Comparison of ENCODE assay signal across 9 mouse cellular contexts in the genomic region with DNA sequence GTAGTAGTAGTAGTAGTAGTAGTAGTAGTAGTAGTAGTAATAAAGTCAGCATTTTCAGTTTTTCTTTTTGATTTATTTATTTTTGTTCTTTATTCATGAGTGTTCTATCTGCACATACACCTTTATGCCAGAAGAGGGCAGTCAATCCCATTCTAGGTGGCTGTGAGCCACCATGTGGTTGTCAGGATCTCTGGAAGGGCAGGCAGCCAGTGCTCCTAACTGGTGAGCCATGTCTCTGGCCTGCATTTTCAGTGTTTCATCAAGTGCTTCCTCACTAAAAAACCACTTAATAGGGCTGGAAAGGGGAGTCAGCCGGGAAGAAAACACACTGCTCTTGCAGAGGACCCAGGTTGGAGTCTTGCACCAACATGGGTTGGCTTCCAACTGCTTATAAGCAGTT. TPM values are rescaled to one million over a fixed set of nuclear protein-coding genes. Genes with fewer than 3 reads are reported as not detected.
DNase-seq lines count a peak whose midpoint lies in the region; ATAC-seq lines count a peak whose summit lies in the region.
"Had no signal": no experiment of that assay in that cellular context is flagged by ENCODE, and none has a peak within 500 bp of the region (broad histone marks: within the 10 kb centered on the region; RNA-seq: fewer than 3 reads in every experiment).

No protein-coding gene starts in this region.

- H3K4me2 ChIP-seq in kidney, embryonic 16.5 days (replicated peaks; ENCODE audit: low read depth, low read length): no peak overlapping the region
- H3K4me2 ChIP-seq in heart, embryonic 12.5 days: no peak overlapping the region

- H3K27ac ChIP-seq in kidney, embryonic 16.5 days (ENCODE audit: low read length): no peak overlapping the region
- peak overlapping the region; percentile 59; the same call in 1 of the 2 replicates for H3K27ac ChIP-seq in heart, embryonic 12.5 days (ENCODE audit: poor library complexity, severe bottlenecking)

- H3K4me1 ChIP-seq in kidney, embryonic 16.5 days (ENCODE audit: insufficient read depth, low read length): peaks cover 6% of the 10 kb centered on the region; the same call in 1 of the 2 replicates
- peaks cover 13% of the 10 kb centered on the region for H3K4me1 ChIP-seq in heart, embryonic 12.5 days (replicated peaks)

- ATAC-seq in kidney, embryonic 16.5 days (ENCODE audit: low FRiP score, low TSS enrichment): no peak
- ATAC-seq in heart, embryonic 12.5 days (ENCODE audit: insufficient number of reproducible peaks, low FRiP score): no peak

- no peaks in the 10 kb centered on the region for H3K9me3 ChIP-seq in kidney, embryonic 16.5 days (ENCODE audit: low read length)
- H3K9me3 ChIP-seq in heart, embryonic 12.5 days (replicated peaks): no peaks in the 10 kb centered on the region

- no peaks in the 10 kb centered on the region for H3K27me3 ChIP-seq in kidney, embryonic 16.5 days (ENCODE audit: insufficient read depth, low read length)
- H3K27me3 ChIP-seq in heart, embryonic 12.5 days (replicated peaks): no peaks in the 10 kb centered on the region

- H3K9ac ChIP-seq in kidney, embryonic 16.5 days (replicated peaks; ENCODE audit: low read length): no peak overlapping the region
- H3K9ac ChIP-seq in heart, embryonic 12.5 days: no peak overlapping the region

- WGBS in kidney, embryonic 16.5 days: 35% methylated on average over 1 of the region's 1 CpGs
- 38% methylated on average over 1 of the region's 1 CpGs for WGBS in heart, embryonic 12.5 days

- peaks cover 8% of the 10 kb centered on the region; the same call in 1 of the 2 replicates for H3K36me3 ChIP-seq in kidney, embryonic 16.5 days (ENCODE audit: insufficient read depth, low read length)
- H3K36me3 ChIP-seq in heart, embryonic 12.5 days: peaks cover 12% of the 10 kb centered on the region

- H3K4me3 ChIP-seq in kidney, embryonic 16.5 days (ENCODE audit: low read length): no peak overlapping the region
- no peak overlapping the region for H3K4me3 ChIP-seq in heart, embryonic 12.5 days
- H3K4me3 ChIP-seq: myocyte had no signal

- peak; percentile 59 for DNase-seq in kidney, adult 18-20 months
- DNase-seq in adrenal gland, adult 18-20 months (ENCODE audit: low spot score in 2 of 2): peak; percentile 38 to 51
- DNase-seq in embryo, embryonic 9.5 days (ENCODE audit: extremely low spot score): peak; percentile 37
- peak; percentile 36 for DNase-seq in layer of hippocampus, adult 9-10 months (ENCODE audit: low spot score)
- DNase-seq in lung, postnatal 36 days: peak; percentile 86
- DNase-seq in spleen, postnatal 4 days (ENCODE audit: low spot score in 2 of 2): peak; percentile 42 to 73

RNA-seq across cellular contexts. Expression of gene Arl3, which starts 10.9 kb away (rescaled TPM):
- polyA plus RNA-seq in kidney, embryonic 16.5 days (2015; fragmentation: Nextera tagmentation; extraction: Ambion mirVana): 142 and 148 TPM in 2 replicates
- total RNA-seq in adrenal gland, adult 18-20 months (2021): 10 to 100 TPM; 56.9 to 64.9 TPM
- polyA plus RNA-seq in heart, embryonic 12.5 days (2016; fragmentation: Nextera tagmentation; extraction: Ambion mirVana): 88.2 and 94.4 TPM in 2 replicates

RNA-seq across cellular contexts. Expression of gene Sfxn2, which starts 11.0 kb away (rescaled TPM):
- 39.4 and 41.1 TPM in 2 replicates for polyA plus RNA-seq in kidney, embryonic 16.5 days (2015; fragmentation: Nextera tagmentation; extraction: Ambion mirVana)
- total RNA-seq in adrenal gland, adult 18-20 months (2021): 1 to 10 TPM; 8.1 to 8.3 TPM
- polyA plus RNA-seq in heart, embryonic 12.5 days (2016; fragmentation: Nextera tagmentation; extraction: Ambion mirVana): 8.1 and 8.9 TPM in 2 replicates

RNA-seq across cellular contexts. Expression of gene Wbp1l, which starts 36.8 kb away (rescaled TPM):
- polyA plus RNA-seq in kidney, embryonic 16.5 days (2015; fragmentation: Nextera tagmentation; extraction: Ambion mirVana): 53.4 and 54.4 TPM in 2 replicates
- total RNA-seq in adrenal gland, adult 18-20 months (2021): 100 to 1,000 TPM in 1 of 2 experiments, 10 to 100 TPM in 1; 86.9 to 179 TPM
- polyA plus RNA-seq in heart, embryonic 12.5 days (2016; fragmentation: Nextera tagmentation; extraction: Ambion mirVana): 53.4 and 55.6 TPM in 2 replicates

Comparison
In these comparisons a context has a peak if more than half of its experiments do, and no peak if none do; other contexts are left out.
1. DNase-seq: peak in every context shown above with its lines; median percentile 86 in lung, postnatal 36 days; 59 in kidney, adult 18-20 months; 58 in spleen, postnatal 4 days; 44 in adrenal gland, adult 18-20 months; 37 in embryo, embryonic 9.5 days; 36 in layer of hippocampus, adult 9-10 months.